Mouse (Mus musculus) hindbrain, embryonic 16.5 days (tissue): ENCODE measurements around the gene Myh6. TPM values are rescaled to one million over a fixed set of nuclear protein-coding genes. Genes with fewer than 3 reads are reported as not detected.

ENCODE experiments used
- ATAC-seq: fragments of 200-750 bp; cut with Nextera tagmentation; 2 replicates; pipeline ENCODE4 v1.8.0; 2017; ENCODE audit warnings: moderate TSS enrichment, moderate library complexity
- H3K27ac ChIP-seq: fragments of 300-500 bp; sonication (generic); 2 replicates; pipeline ENCODE4 v1.5.1; 2014; ENCODE audit warnings: low read depth, mild to moderate bottlenecking, control low read depth, low read length, moderate library complexity
- H3K27me3 ChIP-seq: fragments of 300-500 bp; sonication (generic); replicated peaks from 2 replicates; pipeline ENCODE4 v1.6.1; 2014; ENCODE audit warnings: low read length; ENCODE audit not compliant: control insufficient read depth, insufficient read depth
- H3K36me3 ChIP-seq: fragments of 300-500 bp; sonication (generic); 2 replicates; pipeline ENCODE4 v1.6.1; 2014; ENCODE audit warnings: mild to moderate bottlenecking, low read length, moderate library complexity, mixed read lengths; ENCODE audit not compliant: control insufficient read depth, insufficient read depth
- H3K4me1 ChIP-seq: fragments of 300-500 bp; sonication (generic); 2 replicates; pipeline ENCODE4 v1.6.1; 2014; ENCODE audit warnings: low read depth, low read length; ENCODE audit not compliant: control insufficient read depth, insufficient read depth
- H3K4me2 ChIP-seq: fragments of 300-500 bp; sonication (generic); 2 replicates; pipeline ENCODE4 v1.6.1; 2014; ENCODE audit warnings: mild to moderate bottlenecking, low read length, control low read depth, moderate library complexity
- H3K4me3 ChIP-seq: fragments of 300-500 bp; sonication (generic); 2 replicates; pipeline ENCODE4 v1.5.1; 2014; ENCODE audit warnings: mild to moderate bottlenecking, low read length, control low read depth, moderate library complexity
- H3K9ac ChIP-seq: fragments of 300-500 bp; sonication (generic); 2 replicates; pipeline ENCODE4 v1.6.1; 2014; ENCODE audit warnings: low read depth, mild to moderate bottlenecking, control low read depth, low read length, moderate library complexity
- H3K9me3 ChIP-seq: fragments of 300-500 bp; sonication (generic); 2 replicates; pipeline ENCODE4 v1.6.1; 2014; ENCODE audit warnings: mild to moderate bottlenecking, low read length, moderate library complexity; ENCODE audit not compliant: control insufficient read depth
- WGBS: fragments of 180-500 bp; shearing (Covaris S2); extraction: QIAGEN DNeasy Blood & Tissue Kit; methylation state at CpG from one replicate; pipeline ENCODE4 v1.1.7; 2014; 5-methylcytosine and 5-hydroxymethylcytosine counted together
- polyA plus RNA-seq: library from polyadenylated mRNA; unstranded; fragments of >200 nt; fragmentation: Nextera tagmentation; extraction: Ambion mirVana; gene quantifications from 2 replicates; pipeline ENCODE4 v1.2.1, GENCODE M21; 2015

Myh6 gene
- polyA plus RNA-seq, 1 experiment from 2014 or later, result 1.8 TPM

- H3K27ac ChIP-seq, result no peak overlapping the region
- no peaks in the 10 kb centered on the region for H3K4me1 ChIP-seq
- no peaks in the 10 kb centered on the region for H3K9me3 ChIP-seq
- no peaks in the 10 kb centered on the region for H3K36me3 ChIP-seq
- no peaks in the 10 kb centered on the region; the same call in 1 of the 2 replicates for H3K27me3 ChIP-seq
- WGBS, result 96% methylated on average over 7 of the region's 7 CpGs
- H3K4me2 ChIP-seq, result no peak overlapping the region
- no peak for ATAC-seq
- H3K4me3 ChIP-seq, result no peak overlapping the region
- no peak overlapping the region for H3K9ac ChIP-seq
Observed at GRCm38 (mm10) chr14:54943971-54944370, 22.8 kb downstream of the Myh6 start.

- H3K27me3 ChIP-seq, result no peaks in the 10 kb centered on the region; the same call in 1 of the 2 replicates
- no peak overlapping the region for H3K4me2 ChIP-seq
- no peaks in the 10 kb centered on the region for H3K36me3 ChIP-seq
- H3K9me3 ChIP-seq, result no peaks in the 10 kb centered on the region
- H3K27ac ChIP-seq, result no peak overlapping the region
- ATAC-seq, result no peak
- 86% methylated on average over 8 of the region's 8 CpGs for WGBS
- no peaks in the 10 kb centered on the region for H3K4me1 ChIP-seq
- no peak overlapping the region for H3K9ac ChIP-seq
- no peak overlapping the region for H3K4me3 ChIP-seq
Observed at GRCm38 (mm10) chr14:54942479-54942878, 24.2 kb downstream of the Myh6 start.

- WGBS, result 67% methylated on average over 13 of the region's 13 CpGs
- Histone ChIP-seq H3K9ac (no peak overlapping the region), H3K4me2 (no peak overlapping the region), H3K27me3 (no peaks in the 10 kb centered on the region; the same call in 1 of the 2 replicates), H3K9me3 (no peaks in the 10 kb centered on the region), H3K4me3 (no peak overlapping the region), H3K4me1 (no peaks in the 10 kb centered on the region), H3K36me3 (no peaks in the 10 kb centered on the region), H3K27ac (no peak overlapping the region)
- no peak for ATAC-seq
Observed at GRCm38 (mm10) chr14:54941024-54941978, 25.4 kb downstream of the Myh6 start.

- Histone ChIP-seq H3K4me2 (no peak overlapping the region), H3K9me3 (no peaks in the 10 kb centered on the region), H3K9ac (no peak overlapping the region), H3K36me3 (no peaks in the 10 kb centered on the region), H3K27me3 (no peaks in the 10 kb centered on the region; the same call in 1 of the 2 replicates), H3K4me3 (no peak overlapping the region), H3K27ac (no peak overlapping the region), H3K4me1 (no peaks in the 10 kb centered on the region)
- no peak for ATAC-seq
- 87% methylated on average over 3 of the region's 3 CpGs for WGBS
Observed at GRCm38 (mm10) chr14:54940176-54940530, 26.6 kb downstream of the Myh6 start.

GRCm38 (mm10) chr14:54939434-54940175, 27.1 kb downstream of the Myh6 start:
- H3K4me1 ChIP-seq, result no peaks in the 10 kb centered on the region
- no peak overlapping the region for H3K9ac ChIP-seq
- 54% methylated on average over 12 of the region's 12 CpGs for WGBS
- no peaks in the 10 kb centered on the region for H3K36me3 ChIP-seq
- H3K9me3 ChIP-seq, result no peaks in the 10 kb centered on the region
- H3K4me3 ChIP-seq, result no peak overlapping the region
- H3K27me3 ChIP-seq, result no peaks in the 10 kb centered on the region; the same call in 1 of the 2 replicates
- H3K4me2 ChIP-seq, result no peak overlapping the region
- no peak overlapping the region for H3K27ac ChIP-seq
- no peak for ATAC-seq

- Histone ChIP-seq H3K4me1 (no peaks in the 10 kb centered on the region), H3K27me3 (no peaks in the 10 kb centered on the region; the same call in 1 of the 2 replicates), H3K27ac (no peak overlapping the region), H3K9ac (no peak overlapping the region), H3K9me3 (no peaks in the 10 kb centered on the region), H3K4me3 (no peak overlapping the region), H3K36me3 (no peaks in the 10 kb centered on the region), H3K4me2 (no peak overlapping the region)
- ATAC-seq, result no peak
- WGBS, result 70% methylated on average over 15 of the region's 15 CpGs
Observed at GRCm38 (mm10) chr14:54938431-54939219, 28.1 kb downstream of the Myh6 start.

GRCm38 (mm10) chr14:54937361-54938182, 29.2 kb downstream of the Myh6 start:
- H3K4me1 ChIP-seq, result peaks cover 4% of the 10 kb centered on the region
- ATAC-seq, result no peak
- H3K36me3 ChIP-seq, result no peaks in the 10 kb centered on the region
- no peak overlapping the region for H3K4me2 ChIP-seq
- H3K27me3 ChIP-seq, result no peaks in the 10 kb centered on the region; the same call in 1 of the 2 replicates
- H3K4me3 ChIP-seq, result no peak overlapping the region
- H3K9ac ChIP-seq, result no peak overlapping the region
- H3K9me3 ChIP-seq, result no peaks in the 10 kb centered on the region
- WGBS, result 91% methylated on average over 16 of the region's 16 CpGs
- no peak overlapping the region for H3K27ac ChIP-seq

- no peak for ATAC-seq
- Histone ChIP-seq H3K27me3 (no peaks in the 10 kb centered on the region; the same call in 1 of the 2 replicates), H3K9me3 (no peaks in the 10 kb centered on the region), H3K4me2 (peak overlapping the region; percentile 2; the same call in 1 of the 2 replicates), H3K9ac (0 out of 2 replicates have a peak overlapping the region, but pooled peaks have one; percentile 8), H3K4me3 (no peak overlapping the region), H3K4me1 (peaks cover 5% of the 10 kb centered on the region), H3K36me3 (no peaks in the 10 kb centered on the region), H3K27ac (peak overlapping the region; percentile 63; the same call in 1 of the 2 replicates)
- 51% methylated on average over 6 of the region's 6 CpGs for WGBS
Observed at GRCm38 (mm10) chr14:54936831-54937160, 29.9 kb downstream of the Myh6 start.
